Mouse (Mus musculus) small intestine, adult 2 months (tissue): ENCODE measurements around the gene Fbxo46.

ENCODE experiments used
- CTCF ChIP-seq: fragments of 200-500 bp; IDR thresholded peaks from 2 replicates; pipeline ENCODE4 v1.5.1; 2012; ENCODE audit warnings: low read depth, mild to moderate bottlenecking, control low read depth, inconsistent platforms, low read length, moderate library complexity, mixed read lengths; ENCODE audit not compliant: insufficient replicate concordance, insufficient read length; ENCODE audit errors: extremely low read depth
- POLR2A ChIP-seq: fragments of 200-500 bp; IDR thresholded peaks from 2 replicates; pipeline ENCODE4 v1.6.1; 2012; ENCODE audit warnings: low read depth, mild to moderate bottlenecking, control low read depth, inconsistent platforms, low read length, moderate library complexity

GRCm38 (mm10) chr7:19149626-19150025, 30.0 kb downstream of the Fbxo46 start, which contains the start of gene Snrpd2:
- TF ChIP-seq POLR2A, result peak; percentile 48; the same call in 1 of the 2 replicates
- no peak for TF ChIP-seq CTCF
